Comparison of ENCODE assay signal across 19 mouse cellular contexts in the genomic region with DNA sequence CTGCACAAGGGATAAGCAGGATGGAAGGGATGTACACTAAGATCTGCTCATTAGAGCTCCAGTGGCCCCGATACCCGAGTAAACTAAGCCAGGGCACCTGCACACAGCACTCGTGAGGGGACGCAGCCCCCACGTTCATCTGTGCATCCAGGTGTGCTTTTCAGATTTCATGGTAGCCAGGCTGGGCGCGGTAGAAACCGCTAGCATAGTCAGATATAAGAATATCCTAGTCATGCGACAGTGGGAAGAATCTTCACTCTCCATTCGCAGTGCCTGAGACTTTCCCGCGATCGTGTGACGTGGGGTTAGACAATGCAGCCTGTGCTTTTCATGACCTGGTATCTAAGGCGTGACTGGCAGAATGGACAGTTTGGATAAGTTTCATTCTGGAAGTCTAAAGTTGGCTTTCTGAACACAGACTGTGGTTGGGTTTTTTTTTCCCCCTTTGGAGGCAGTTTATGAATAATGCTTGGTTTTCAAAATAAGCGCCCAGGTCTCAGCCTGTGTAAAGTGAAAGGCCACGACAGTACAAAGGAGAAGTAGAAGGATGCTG.
DNase-seq lines count a peak whose midpoint lies in the region; ATAC-seq lines count a peak whose summit lies in the region.
"Had no signal": no experiment of that assay in that cellular context is flagged by ENCODE, and none has a peak within 500 bp of the region (broad histone marks: within the 10 kb centered on the region; RNA-seq: fewer than 3 reads in every experiment).

No protein-coding gene starts in this region.

- H3K27me3 ChIP-seq in heart, embryonic 11.5 days (ENCODE audit: control insufficient read depth, insufficient read depth, low read length): no peaks in the 10 kb centered on the region
- no peaks in the 10 kb centered on the region for H3K27me3 ChIP-seq in forebrain, embryonic 16.5 days (replicated peaks; ENCODE audit: control insufficient read depth, insufficient read depth, low read length)
- no peaks in the 10 kb centered on the region for H3K27me3 ChIP-seq in limb, embryonic 10.5 days (ENCODE audit: low read depth, poor library complexity, severe bottlenecking)
- no peaks in the 10 kb centered on the region for H3K27me3 ChIP-seq in neural tube, embryonic 13.5 days
- H3K27me3 ChIP-seq: embryonic facial prominence, embryonic 15.5 days; intestine, embryonic 15.5 days had no signal

- 85% methylated on average over 17 of the region's 17 CpGs for WGBS in heart, embryonic 11.5 days (ENCODE audit: insufficient replicate concordance)
- WGBS in forebrain, embryonic 16.5 days: 67% methylated on average over 17 of the region's 17 CpGs
- 89% methylated on average over 17 of the region's 17 CpGs for WGBS in limb, embryonic 10.5 days
- WGBS in neural tube, embryonic 13.5 days: 64% methylated on average over 17 of the region's 17 CpGs

- H3K4me1 ChIP-seq in heart, embryonic 11.5 days (ENCODE audit: control insufficient read depth, insufficient read depth, low read length): peaks cover 27% of the 10 kb centered on the region
- peaks cover 52% of the 10 kb centered on the region for H3K4me1 ChIP-seq in forebrain, embryonic 16.5 days (replicated peaks; ENCODE audit: control insufficient read depth, insufficient read depth, low read length)
- H3K4me1 ChIP-seq in limb, embryonic 10.5 days: peaks cover 71% of the 10 kb centered on the region
- H3K4me1 ChIP-seq in neural tube, embryonic 13.5 days (replicated peaks): peaks cover 92% of the 10 kb centered on the region

- no peaks in the 10 kb centered on the region for H3K36me3 ChIP-seq in heart, embryonic 11.5 days (ENCODE audit: control insufficient read depth, insufficient read depth, low read length)
- no peaks in the 10 kb centered on the region for H3K36me3 ChIP-seq in forebrain, embryonic 16.5 days (ENCODE audit: control insufficient read depth, insufficient read depth)
- H3K36me3 ChIP-seq in limb, embryonic 10.5 days: 0 out of 2 replicates have a peak, but pooled peaks cover 2% of the 10 kb centered on the region
- H3K36me3 ChIP-seq in neural tube, embryonic 13.5 days: no peaks in the 10 kb centered on the region
- H3K36me3 ChIP-seq: embryonic facial prominence, embryonic 15.5 days; intestine, embryonic 15.5 days had no signal

- H3K9me3 ChIP-seq in heart, embryonic 11.5 days (replicated peaks; ENCODE audit: control insufficient read depth, low read length): no peaks in the 10 kb centered on the region
- no peaks in the 10 kb centered on the region for H3K9me3 ChIP-seq in forebrain, embryonic 16.5 days (ENCODE audit: control insufficient read depth, low read length)
- no peaks in the 10 kb centered on the region for H3K9me3 ChIP-seq in limb, embryonic 10.5 days (replicated peaks)
- H3K9me3 ChIP-seq in neural tube, embryonic 13.5 days: no peaks in the 10 kb centered on the region
- H3K9me3 ChIP-seq: embryonic facial prominence, embryonic 15.5 days; intestine, embryonic 15.5 days had no signal

- H3K4me2 ChIP-seq in heart, embryonic 11.5 days: no peak overlapping the region
- no peak overlapping the region for H3K4me2 ChIP-seq in forebrain, embryonic 16.5 days (ENCODE audit: low read length)
- H3K4me2 ChIP-seq in neural tube, embryonic 13.5 days: peak overlapping the region; percentile 55
- H3K4me2 ChIP-seq: embryonic facial prominence, embryonic 15.5 days; intestine, embryonic 15.5 days had no signal

- peak; percentile 58 for DNase-seq in heart, adult 11 months
- DNase-seq in limb, embryonic 10.5 days (ENCODE audit: low spot score): no peak
- no peak for DNase-seq in testis, postnatal 10 days (ENCODE audit: low spot score)
- no peak for DNase-seq in spleen, adult 12 weeks (ENCODE audit: low spot score)
- DNase-seq in cerebellum, adult 11-12 months: no peak
- DNase-seq: adrenal gland, postnatal 36 days; cerebellum, adult 18-20 months; kidney, postnatal 14 days; layer of hippocampus, postnatal 36 days; lung, adult 18-20 months; spleen, adult 18-20 months; thymus, postnatal 4 days had no signal

- no peak overlapping the region for H3K4me3 ChIP-seq in heart, embryonic 11.5 days (ENCODE audit: low read depth, low read length)
- H3K4me3 ChIP-seq in forebrain, embryonic 16.5 days (replicated peaks; ENCODE audit: low read length): no peak overlapping the region
- H3K4me3 ChIP-seq in limb, embryonic 10.5 days: no peak overlapping the region
- H3K4me3 ChIP-seq in neural tube, embryonic 13.5 days: no peak overlapping the region
- H3K4me3 ChIP-seq: embryonic facial prominence, embryonic 15.5 days; intestine, embryonic 15.5 days; myocyte had no signal

- no peak for ATAC-seq in heart, embryonic 11.5 days (replicated peaks; ENCODE audit: insufficient number of reproducible peaks, low FRiP score, low TSS enrichment)
- no peak for ATAC-seq in forebrain, embryonic 16.5 days
- ATAC-seq in neural tube, embryonic 13.5 days (ENCODE audit: low read depth): no peak
- ATAC-seq: intestine, embryonic 15.5 days had no signal

- H3K27ac ChIP-seq in heart, embryonic 11.5 days (ENCODE audit: low read depth, low read length): no peak overlapping the region
- H3K27ac ChIP-seq in forebrain, embryonic 16.5 days (ENCODE audit: low read length): peak overlapping the region; percentile 54; the same call in 1 of the 2 replicates
- peak overlapping the region; percentile 23; the same call in 1 of the 2 replicates for H3K27ac ChIP-seq in limb, embryonic 10.5 days
- H3K27ac ChIP-seq in neural tube, embryonic 13.5 days (replicated peaks): peak overlapping the region; percentile 96
- H3K27ac ChIP-seq: embryonic facial prominence, embryonic 15.5 days; intestine, embryonic 15.5 days; macrophage had no signal

- no peak overlapping the region for H3K9ac ChIP-seq in heart, embryonic 11.5 days (ENCODE audit: low read depth, low read length)
- H3K9ac ChIP-seq in forebrain, embryonic 16.5 days (replicated peaks; ENCODE audit: low read depth, low read length): no peak overlapping the region
- H3K9ac ChIP-seq in neural tube, embryonic 13.5 days: peak overlapping the region; percentile 68
- H3K9ac ChIP-seq: embryonic facial prominence, embryonic 15.5 days; intestine, embryonic 15.5 days had no signal
